Mouse (Mus musculus) spleen, embryonic (tissue): ENCODE measurements around the gene Dnajc21.

Experiments used
- CTCF ChIA-PET: fragments of 350-600 bp; sonication (Branson Sonifier 250); formaldehyde crosslinking; loops from one replicate; lab custom pipeline; 2022; lab: Charles Lee

Dnajc21 gene

GRCm38 (mm10) chr15:10439963-10440362, 30.4 kb downstream of the Dnajc21 start:
- CTCF ChIA-PET, result no interaction called here

DNA sequence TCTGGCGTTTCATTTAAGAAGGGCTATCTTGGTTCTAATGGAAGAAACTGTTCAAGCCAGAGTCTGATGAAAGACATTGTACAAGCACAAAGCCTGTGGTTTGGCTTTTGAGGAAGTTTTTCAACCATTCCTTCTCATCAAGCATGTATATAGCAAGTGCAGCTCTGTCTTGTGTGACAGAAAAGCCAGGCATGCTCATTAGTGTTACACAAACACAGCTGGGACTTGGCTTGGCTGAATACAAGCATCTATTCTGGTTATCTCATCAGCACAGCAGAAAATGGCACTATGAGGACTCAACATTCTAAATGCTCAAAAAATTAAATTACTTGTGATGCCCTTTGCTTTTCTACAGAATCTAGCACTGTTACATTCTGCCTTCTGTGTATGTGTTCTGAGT, 33.4 kb downstream of the Dnajc21 start:
- CTCF ChIA-PET, result no interaction called here

GRCm38 (mm10) chr15:10426545-10427266, 43.6 kb downstream of the Dnajc21 start:
- CTCF ChIA-PET, result no interaction called here

DNA sequence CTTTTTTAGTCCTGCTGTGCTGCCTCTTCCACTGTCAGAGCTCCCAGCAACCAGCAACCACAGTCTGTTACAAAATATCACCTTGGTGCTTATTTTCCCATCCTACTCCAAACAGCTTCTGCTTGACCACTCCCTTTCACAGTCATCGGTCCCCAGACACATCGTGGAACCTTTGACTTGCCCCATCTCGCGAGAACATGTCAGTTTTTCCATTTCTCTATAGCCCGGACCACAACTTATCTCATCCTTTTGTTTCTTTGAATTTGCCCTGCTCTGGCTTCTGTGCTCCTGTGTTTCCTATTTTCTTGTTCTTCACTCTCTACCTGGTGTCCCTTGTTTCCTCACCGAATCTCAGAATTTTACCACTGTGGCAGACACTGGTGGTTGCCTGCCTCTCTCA, 44.2 kb downstream of the Dnajc21 start:
- CTCF ChIA-PET, result no interaction called here

DNA sequence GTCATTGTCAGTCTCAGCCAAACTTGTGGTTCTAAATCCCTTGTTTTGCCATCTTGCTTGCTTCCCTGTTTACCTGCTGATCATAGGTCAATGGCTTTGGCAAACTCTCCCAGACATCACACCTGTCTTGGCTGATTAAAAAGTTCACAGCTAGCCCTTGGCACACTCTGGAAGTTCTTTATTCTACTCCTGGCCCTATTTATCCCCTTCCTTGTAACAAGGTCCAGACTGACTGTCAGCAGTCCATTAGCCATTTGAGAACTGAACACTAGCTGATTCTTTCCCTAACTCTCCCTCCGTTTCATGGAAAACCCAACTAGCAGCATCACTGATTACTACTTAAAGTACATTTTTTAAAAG, 48.6 kb downstream of the Dnajc21 start:
- CTCF ChIA-PET, result no interaction called here

DNA sequence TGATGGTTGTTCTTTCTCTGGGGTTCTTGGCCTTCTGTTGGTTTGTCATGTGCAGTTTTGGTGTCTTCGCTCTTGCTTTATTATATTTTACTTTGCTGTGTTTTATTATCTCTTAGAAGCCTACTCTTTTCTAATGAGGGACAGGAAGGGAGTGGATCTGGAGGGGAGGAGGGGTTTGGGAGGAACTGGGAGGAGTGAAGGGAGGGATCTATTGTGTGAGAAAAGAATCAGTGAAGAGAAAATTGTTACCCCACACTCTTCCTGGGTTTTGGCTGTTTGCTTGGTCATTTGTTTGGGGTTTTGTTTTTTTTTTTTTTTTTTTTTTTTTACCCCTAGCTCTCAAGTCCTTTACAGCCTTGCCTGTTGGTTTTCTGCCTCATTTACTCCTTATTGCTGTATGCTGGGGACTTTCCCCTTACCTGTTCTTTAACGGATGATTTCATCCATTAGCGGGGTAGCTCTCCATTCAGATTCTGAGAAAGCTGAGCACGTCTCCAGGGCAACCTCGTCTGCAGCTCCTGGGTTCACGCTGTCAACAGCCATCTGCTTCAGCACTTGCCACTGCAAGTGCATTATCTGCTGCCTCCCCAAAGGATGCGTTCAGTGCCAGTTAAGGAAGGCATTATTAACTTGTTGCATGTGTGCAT, 49.1 kb downstream of the Dnajc21 start:
- CTCF ChIA-PET, result no interaction called here

DNA sequence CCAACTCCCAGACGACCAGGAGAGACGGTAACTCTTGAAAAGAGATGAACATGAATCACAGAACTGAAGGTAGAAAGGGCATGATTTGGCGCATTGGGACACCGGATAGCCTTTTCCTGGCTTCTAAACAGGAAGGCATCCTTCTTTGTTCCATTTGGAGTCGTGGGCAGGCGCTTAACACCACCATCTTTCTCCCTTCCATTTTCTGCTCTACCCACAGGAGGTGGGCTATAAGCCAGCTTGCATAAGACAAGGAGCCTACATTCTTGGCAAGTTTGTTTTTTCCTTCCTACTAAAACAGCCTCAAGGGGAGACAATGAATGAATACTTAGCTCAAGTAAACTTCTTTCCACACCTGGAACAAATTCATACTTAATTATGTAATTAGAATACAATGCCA, 56.7 kb downstream of the Dnajc21 start:
- CTCF ChIA-PET, result no interaction called here

DNA sequence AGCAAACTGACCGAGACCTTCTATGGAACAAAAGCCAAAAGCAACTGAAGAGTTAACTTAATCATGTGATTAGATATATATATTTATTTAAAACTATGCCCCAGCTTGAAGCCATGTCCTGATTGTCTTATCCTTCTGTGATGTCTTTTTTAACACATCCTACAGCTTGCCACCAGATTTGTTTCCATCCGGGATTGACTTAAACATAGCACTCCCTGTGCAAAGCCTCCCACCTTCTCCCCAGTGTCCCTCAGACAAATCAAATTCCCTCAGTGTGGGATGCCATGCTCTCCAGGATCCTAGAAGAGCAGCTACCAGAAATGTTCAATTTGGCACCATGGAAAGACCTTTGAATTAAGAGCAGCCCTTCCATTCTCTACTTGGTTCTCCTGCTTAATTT, 59.4 kb downstream of the Dnajc21 start:
- CTCF ChIA-PET, result no interaction called here

- CTCF ChIA-PET, result no interaction called here
These were observed 60.5 kb downstream of the Dnajc21 start for GRCm38 (mm10) chr15:10409842-10410241.

- CTCF ChIA-PET, result no interaction called here
These were observed 69.9 kb downstream of the Dnajc21 start for GRCm38 (mm10) chr15:10400415-10400814.

DNA sequence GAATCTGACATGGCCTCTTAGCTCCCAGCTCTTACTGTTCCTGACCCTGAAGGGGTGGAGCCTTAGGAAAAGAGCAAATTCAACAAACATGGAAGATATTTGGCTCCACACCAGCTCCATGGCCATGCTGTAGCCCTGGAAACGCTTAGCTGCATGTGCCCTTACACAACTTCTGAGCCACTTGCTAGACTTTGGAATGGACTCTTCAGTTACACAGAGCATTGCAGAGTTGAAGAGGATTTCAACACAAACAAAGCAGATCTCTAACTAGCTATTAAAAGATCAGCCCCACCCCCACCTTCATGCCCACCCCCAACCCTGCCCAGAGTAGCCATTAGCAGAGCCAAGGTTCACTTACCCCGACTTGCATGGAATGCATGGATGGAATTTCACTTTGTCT, 70.5 kb downstream of the Dnajc21 start:
- CTCF ChIA-PET, result no interaction called here
